27 mouse cellular contexts compared by ENCODE assay signal in genomic region chr10:127214422-127214803, GRCm38 (mm10). TPM values are rescaled to one million over a fixed set of nuclear protein-coding genes. Genes with fewer than 3 reads are reported as not detected.
DNase-seq lines count a peak whose midpoint lies in the region; ATAC-seq and TF ChIP-seq lines count a peak whose summit lies in the region.
"Had no signal": no experiment of that assay in that cellular context is flagged by ENCODE, and none has a peak within 500 bp of the region (broad histone marks: within the 10 kb centered on the region; RNA-seq: fewer than 3 reads in every experiment).

No protein-coding gene starts in this region.

- WGBS in intestine, postnatal 0 days, result 6% methylated on average over 1 of the region's 1 CpGs
- 18% methylated on average over 1 of the region's 1 CpGs for WGBS in intestine, embryonic 15.5 days
- WGBS in liver, embryonic 13.5 days (ENCODE audit: insufficient replicate concordance), result 18% methylated on average over 1 of the region's 1 CpGs

- TF ChIP-seq CTCF in intestine, postnatal 0 days (IDR thresholded peaks at IDR 0.05; ENCODE audit: low read depth), result no peak

- ATAC-seq in intestine, postnatal 0 days, result peak; percentile 9; the same call in 1 of the 2 replicates
- ATAC-seq in intestine, embryonic 15.5 days, result no peak; the same call in 1 of the 2 replicates
- no peak for ATAC-seq in liver, embryonic 13.5 days (ENCODE audit: low read depth)
- ATAC-seq: forebrain, embryonic 13.5 days; forebrain, embryonic 16.5 days; hindbrain, embryonic 16.5 days had no signal

- H3K4me3 ChIP-seq in intestine, postnatal 0 days (ENCODE audit: low read depth, low read length), result no peak overlapping the region
- H3K4me3 ChIP-seq in intestine, embryonic 15.5 days (replicated peaks), result no peak overlapping the region
- no peak overlapping the region for H3K4me3 ChIP-seq in liver, embryonic 13.5 days (replicated peaks)
- H3K4me3 ChIP-seq: forebrain, embryonic 10.5 days; forebrain, embryonic 13.5 days; heart, embryonic 12.5 days; heart, embryonic 15.5 days; hindbrain, embryonic 10.5 days; hindbrain, embryonic 13.5 days had no signal

- no peaks in the 10 kb centered on the region for H3K27me3 ChIP-seq in intestine, postnatal 0 days (replicated peaks; ENCODE audit: control insufficient read depth, insufficient read depth, low read length)
- H3K27me3 ChIP-seq in intestine, embryonic 15.5 days (replicated peaks), result no peaks in the 10 kb centered on the region
- H3K27me3 ChIP-seq in liver, embryonic 13.5 days, result no peaks in the 10 kb centered on the region
- H3K27me3 ChIP-seq: CH12.LX; forebrain, embryonic 13.5 days; heart, embryonic 12.5 days; hindbrain, embryonic 13.5 days had no signal

- no peaks in the 10 kb centered on the region for H3K9me3 ChIP-seq in intestine, postnatal 0 days (ENCODE audit: control insufficient read depth)
- H3K9me3 ChIP-seq in intestine, embryonic 15.5 days, result no peaks in the 10 kb centered on the region
- no peaks in the 10 kb centered on the region for H3K9me3 ChIP-seq in liver, embryonic 13.5 days (replicated peaks)
- H3K9me3 ChIP-seq: forebrain, embryonic 10.5 days; forebrain, embryonic 13.5 days; G1E; heart, embryonic 12.5 days; heart, embryonic 15.5 days; hindbrain, embryonic 10.5 days; hindbrain, embryonic 13.5 days had no signal

- no peak overlapping the region for H3K9ac ChIP-seq in intestine, postnatal 0 days (ENCODE audit: low read depth, low read length)
- no peak overlapping the region for H3K9ac ChIP-seq in intestine, embryonic 15.5 days
- H3K9ac ChIP-seq in liver, embryonic 13.5 days, result no peak overlapping the region
- H3K9ac ChIP-seq: forebrain, embryonic 13.5 days; heart, embryonic 12.5 days; heart, embryonic 15.5 days; hindbrain, embryonic 13.5 days had no signal

- H3K36me3 ChIP-seq in intestine, postnatal 0 days (ENCODE audit: control insufficient read depth, insufficient read depth), result no peaks in the 10 kb centered on the region
- H3K36me3 ChIP-seq in intestine, embryonic 15.5 days, result no peaks in the 10 kb centered on the region
- H3K36me3 ChIP-seq in liver, embryonic 13.5 days, result no peaks in the 10 kb centered on the region
- H3K36me3 ChIP-seq: forebrain, embryonic 10.5 days; heart, embryonic 12.5 days; heart, embryonic 15.5 days; hindbrain, embryonic 10.5 days; hindbrain, embryonic 13.5 days had no signal

- no peak overlapping the region for H3K4me2 ChIP-seq in intestine, postnatal 0 days (replicated peaks; ENCODE audit: low read depth)
- H3K4me2 ChIP-seq in intestine, embryonic 15.5 days (replicated peaks), result no peak overlapping the region
- no peak overlapping the region for H3K4me2 ChIP-seq in liver, embryonic 13.5 days
- H3K4me2 ChIP-seq: forebrain, embryonic 13.5 days; heart, embryonic 12.5 days; heart, embryonic 15.5 days; hindbrain, embryonic 13.5 days had no signal

- H3K4me1 ChIP-seq in intestine, postnatal 0 days (replicated peaks; ENCODE audit: control insufficient read depth, insufficient read depth, low read length), result 0 out of 2 replicates have a peak, but pooled peaks cover 5% of the 10 kb centered on the region
- peaks cover 15% of the 10 kb centered on the region; the same call in 1 of the 2 replicates for H3K4me1 ChIP-seq in intestine, embryonic 15.5 days (replicated peaks)
- peaks cover 51% of the 10 kb centered on the region for H3K4me1 ChIP-seq in liver, embryonic 13.5 days (replicated peaks)

- no peak overlapping the region for H3K27ac ChIP-seq in intestine, postnatal 0 days (ENCODE audit: low read depth, low read length)
- no peak overlapping the region for H3K27ac ChIP-seq in intestine, embryonic 15.5 days
- H3K27ac ChIP-seq in liver, embryonic 13.5 days, result peak overlapping the region; percentile 7; the same call in 1 of the 2 replicates
- H3K27ac ChIP-seq: forebrain, embryonic 10.5 days; forebrain, embryonic 13.5 days; heart, embryonic 15.5 days; hindbrain, embryonic 10.5 days; hindbrain, embryonic 13.5 days had no signal

- DNase-seq in 416B (ENCODE audit: low read depth), result peak; percentile 47
- no peak for DNase-seq in liver, embryonic 13.5 days
- DNase-seq in yolk sac, embryonic 10.5 days (ENCODE audit: low spot score), result peak; percentile 75
- DNase-seq in urinary bladder, postnatal 10 days (ENCODE audit: low spot score), result no peak
- DNase-seq in spleen, postnatal 36 days (ENCODE audit: low spot score in 2 of 2), result no peak
- DNase-seq: adrenal gland, adult 8-10 months; adrenal gland, postnatal 25 days; B cell, adult 2 months; cerebellum, adult 11-12 months; cerebellum, adult 8-10 months; cerebellum, postnatal 14 days; gastrocnemius, postnatal 10 days; heart, adult 11 months; heart, postnatal 10 days; heart, postnatal 36 days had no signal

RNA-seq across cellular contexts. Expression of gene Pip4k2c, which starts 3.0 kb away (rescaled TPM):
- polyA plus RNA-seq in intestine, postnatal 0 days (2015; fragmentation: Nextera tagmentation; extraction: Ambion mirVana), result 43.0 and 47.0 TPM in 2 replicates
- polyA plus RNA-seq in intestine, embryonic 15.5 days (2015; fragmentation: Nextera tagmentation; extraction: Ambion mirVana), result 33.7 and 35.0 TPM in 2 replicates
- 39.8 and 45.8 TPM in 2 replicates for polyA plus RNA-seq in liver, embryonic 13.5 days (2015; fragmentation: Nextera tagmentation; extraction: Ambion mirVana)

RNA-seq across cellular contexts. Expression of gene Dtx3, which starts 18.9 kb away (rescaled TPM):
- 22.2 and 24.6 TPM in 2 replicates for polyA plus RNA-seq in intestine, postnatal 0 days (2015; fragmentation: Nextera tagmentation; extraction: Ambion mirVana)
- 70.6 and 75.4 TPM in 2 replicates for polyA plus RNA-seq in intestine, embryonic 15.5 days (2015; fragmentation: Nextera tagmentation; extraction: Ambion mirVana)
- 16.8 and 19.3 TPM in 2 replicates for polyA plus RNA-seq in liver, embryonic 13.5 days (2015; fragmentation: Nextera tagmentation; extraction: Ambion mirVana)

RNA-seq across cellular contexts. Expression of gene Arhgef25, which starts 24.5 kb away (rescaled TPM):
- polyA plus RNA-seq in intestine, postnatal 0 days (2015; fragmentation: Nextera tagmentation; extraction: Ambion mirVana), result 14.4 and 15.1 TPM in 2 replicates
- polyA plus RNA-seq in intestine, embryonic 15.5 days (2015; fragmentation: Nextera tagmentation; extraction: Ambion mirVana), result 46.8 and 50.4 TPM in 2 replicates
- 8.1 and 8.2 TPM in 2 replicates for polyA plus RNA-seq in liver, embryonic 13.5 days (2015; fragmentation: Nextera tagmentation; extraction: Ambion mirVana)

RNA-seq across cellular contexts. Expression of gene Slc26a10, which starts 34.0 kb away (rescaled TPM):
- 0.52 and 0.65 TPM in 2 replicates for polyA plus RNA-seq in intestine, postnatal 0 days (2015; fragmentation: Nextera tagmentation; extraction: Ambion mirVana)
- polyA plus RNA-seq in intestine, embryonic 15.5 days (2015; fragmentation: Nextera tagmentation; extraction: Ambion mirVana), result 0.98 and 1.1 TPM in 2 replicates
- 1.8 and 2.1 TPM in 2 replicates for polyA plus RNA-seq in liver, embryonic 13.5 days (2015; fragmentation: Nextera tagmentation; extraction: Ambion mirVana)

RNA-seq across cellular contexts. Expression of gene Kif5a, which starts 48.7 kb away (rescaled TPM):
- polyA plus RNA-seq in intestine, postnatal 0 days (2015; fragmentation: Nextera tagmentation; extraction: Ambion mirVana), result 2.7 and 3.7 TPM in 2 replicates
- 5.9 and 6.4 TPM in 2 replicates for polyA plus RNA-seq in intestine, embryonic 15.5 days (2015; fragmentation: Nextera tagmentation; extraction: Ambion mirVana)
- 0.02 and 0.14 TPM in 2 replicates for polyA plus RNA-seq in liver, embryonic 13.5 days (2015; fragmentation: Nextera tagmentation; extraction: Ambion mirVana)

Comparison
In these comparisons a context has a peak if more than half of its experiments do, and no peak if none do; other contexts are left out.
1. DNase-seq: peak in 416B (single experiment) and yolk sac, embryonic 10.5 days (single experiment); none in liver, embryonic 13.5 days (single experiment), urinary bladder, postnatal 10 days (single experiment) and spleen, postnatal 36 days (0 of 2).